Comparison of ENCODE assay signal across 8 mouse cellular contexts in genomic region chr6:77633997-77634396, GRCm38 (mm10).
DNase-seq lines count a peak whose midpoint lies in the region; ATAC-seq and TF ChIP-seq lines count a peak whose summit lies in the region.

No protein-coding gene starts in this region.

- H3K9ac ChIP-seq in lung, embryonic 14.5 days: no peak overlapping the region

- no peaks in the 10 kb centered on the region for H3K4me1 ChIP-seq in lung, embryonic 14.5 days (ENCODE audit: insufficient read depth)

- H3K36me3 ChIP-seq in lung, embryonic 14.5 days (ENCODE audit: insufficient read depth): no peaks in the 10 kb centered on the region

- H3K27me3 ChIP-seq in lung, embryonic 14.5 days (ENCODE audit: insufficient read depth, low read length): no peaks in the 10 kb centered on the region

- no peak overlapping the region for H3K4me2 ChIP-seq in lung, embryonic 14.5 days

- WGBS in lung, embryonic 14.5 days: 33% methylated on average over 9 of the region's 9 CpGs

- H3K4me3 ChIP-seq in lung, embryonic 14.5 days (ENCODE audit: low read depth, low read length): no peak overlapping the region

- no peak overlapping the region for H3K27ac ChIP-seq in lung, embryonic 14.5 days (ENCODE audit: low read depth)

- ATAC-seq in lung, embryonic 14.5 days (ENCODE audit: insufficient read depth): no peak

- no peaks in the 10 kb centered on the region for H3K9me3 ChIP-seq in lung, embryonic 14.5 days (ENCODE audit: low read depth, low read length)

- peak; percentile 80 for DNase-seq in lung, embryonic 14.5 days
- no peak for DNase-seq in lung, postnatal 25 days (ENCODE audit: low spot score)
- DNase-seq in cerebellum, adult 8-10 months: peak; percentile 48
- DNase-seq in frontal cortex, adult 2 months (ENCODE audit: extremely low spot score in 1 of 2, low spot score in 1 of 2): peak; percentile 50 to 86
- peak; percentile 43 for DNase-seq in layer of hippocampus, adult 9-10 months (ENCODE audit: low spot score)
- peak; percentile 67 for DNase-seq in mesoderm, embryonic 11.5 days (ENCODE audit: low read depth, low spot score)
- DNase-seq in telencephalon, adult 2 months (ENCODE audit: low read depth, low spot score): peak; percentile 51
- no peak for DNase-seq in spleen, adult 18-20 months

- peak; percentile 74 for TF ChIP-seq CTCF in lung, embryonic 14.5 days (IDR thresholded peaks at IDR 0.05; ENCODE audit: low read depth)

Comparison
In these comparisons a context has a peak if more than half of its experiments do, and no peak if none do; other contexts are left out.
1. DNase-seq: peak in lung, embryonic 14.5 days (single experiment), cerebellum, adult 8-10 months (single experiment), frontal cortex, adult 2 months (2 of 2), layer of hippocampus, adult 9-10 months (single experiment), mesoderm, embryonic 11.5 days (single experiment) and telencephalon, adult 2 months (single experiment); none in lung, postnatal 25 days (single experiment) and spleen, adult 18-20 months (0 of 2).